Mouse (Mus musculus): ENCODE measurements at regions not wholly inside any gene's neighbourhood (a gene's known extent, or its start where the extent isn't known, plus 50 kb on each side); places are given as distances from the start of the nearest gene placed in this dataset.

GRCm38 (mm10) chr12:71370091-71370490, 60.4 kb downstream of the Dact1 start:
- no peak for DNase-seq (ENCODE audit: low spot score in 2 of 2)

GRCm38 (mm10) chr12:71371948-71372347, 62.3 kb downstream of the Dact1 start:
- DNase-seq (ENCODE audit: low spot score in 2 of 2): no peak

- DNase-seq (ENCODE audit: low spot score in 2 of 2): no peak
Observed at GRCm38 (mm10) chr12:71373633-71374032, 63.9 kb downstream of the Dact1 start.

GRCm38 (mm10) chr12:71376446-71376845, 66.8 kb downstream of the Dact1 start:
- no peak for DNase-seq (ENCODE audit: low spot score in 2 of 2)

- DNase-seq (ENCODE audit: low spot score in 2 of 2): no peak
Observed at GRCm38 (mm10) chr12:71376966-71377365, 67.3 kb downstream of the Dact1 start.

- DNase-seq (ENCODE audit: low spot score in 2 of 2): no peak
Observed at GRCm38 (mm10) chr12:71379626-71380423, 70.1 kb downstream of the Dact1 start.

GRCm38 (mm10) chr12:71380424-71380761, 70.7 kb downstream of the Dact1 start:
- no peak for DNase-seq (ENCODE audit: low spot score in 2 of 2)

- no peak for DNase-seq (ENCODE audit: low spot score in 2 of 2)
Observed at GRCm38 (mm10) chr12:71386251-71386650, 76.6 kb downstream of the Dact1 start.

GRCm38 (mm10) chr12:71391481-71391880, 81.8 kb downstream of the Dact1 start:
- DNase-seq (ENCODE audit: low spot score in 2 of 2): no peak

- DNase-seq (ENCODE audit: low spot score in 2 of 2): no peak
Observed at GRCm38 (mm10) chr12:71393752-71394151, 84.1 kb downstream of the Dact1 start.

- no peak for DNase-seq (ENCODE audit: low spot score in 2 of 2)
Observed at GRCm38 (mm10) chr12:71397456-71397855, 87.8 kb downstream of the Dact1 start.

GRCm38 (mm10) chr12:71398701-71399100, 89.0 kb downstream of the Dact1 start:
- no peak for DNase-seq (ENCODE audit: low spot score in 2 of 2)

GRCm38 (mm10) chr12:71400201-71400600, 90.5 kb downstream of the Dact1 start:
- no peak for DNase-seq (ENCODE audit: low spot score in 2 of 2)

GRCm38 (mm10) chr12:71401621-71402416, 92.1 kb downstream of the Dact1 start:
- no peak for DNase-seq (ENCODE audit: low spot score in 2 of 2)

- DNase-seq (ENCODE audit: low spot score in 2 of 2): no peak
Observed at GRCm38 (mm10) chr12:71407294-71407693, 97.6 kb downstream of the Dact1 start.

- no peak for DNase-seq (ENCODE audit: low spot score in 2 of 2)
Observed at GRCm38 (mm10) chr12:71408396-71409050, 98.8 kb downstream of the Dact1 start.

GRCm38 (mm10) chr12:71412331-71412730, 102.6 kb downstream of the Dact1 start:
- DNase-seq (ENCODE audit: low spot score in 2 of 2): no peak

GRCm38 (mm10) chr12:71416968-71417367, 107.3 kb downstream of the Dact1 start:
- DNase-seq (ENCODE audit: low spot score in 2 of 2): no peak

GRCm38 (mm10) chr12:71418186-71418585, 108.5 kb downstream of the Dact1 start:
- no peak for DNase-seq (ENCODE audit: low spot score in 2 of 2)

GRCm38 (mm10) chr12:71419161-71419560, 109.5 kb downstream of the Dact1 start:
- DNase-seq (ENCODE audit: low spot score in 2 of 2): no peak

GRCm38 (mm10) chr12:71426023-71426719, 116.5 kb downstream of the Dact1 start:
- DNase-seq (ENCODE audit: low spot score in 2 of 2): no peak

- no peak for DNase-seq (ENCODE audit: low spot score in 2 of 2)
Observed at GRCm38 (mm10) chr12:71427974-71428373, 118.3 kb downstream of the Dact1 start.
